Mouse (Mus musculus) megakaryocyte-erythroid progenitor cell, adult 5-6 weeks (primary cell): ENCODE measurements around the gene Nicn1. TPM values are rescaled to one million over a fixed set of nuclear protein-coding genes. Genes with fewer than 3 reads are reported as not detected.
"Not testable (repeated sequence)": the region's sequence is repeated elsewhere in the genome, so short reads cannot be mapped to it uniquely, and the experiment has no call there.

Experiments
- ATAC-seq: replicated peaks from 2 replicates; pipeline ENCODE4 v1.8.0; 2016; ENCODE audit warnings: mild to moderate bottlenecking, inconsistent platforms; ENCODE audit not compliant: severe bottlenecking, poor library complexity, low FRiP score, low TSS enrichment
- total RNA-seq, 2 experiments: library from RNA; stranded (forward) in 1 of 2; stranded (reverse) in 1 of 2; fragments of 200-1000, 215-1000 nt in 1 of 2; fragments of >200 nt in 1 of 2; fragmentation: Nextera tagmentation in 1 of 2; gene quantifications; 2 replicates each; pipeline ENCODE4 v1.2.3; 2014 to 2017

Gene Nicn1
- total RNA-seq, 2 experiments from 2014 or later: 3.1 TPM; not detected in 1

DNA sequence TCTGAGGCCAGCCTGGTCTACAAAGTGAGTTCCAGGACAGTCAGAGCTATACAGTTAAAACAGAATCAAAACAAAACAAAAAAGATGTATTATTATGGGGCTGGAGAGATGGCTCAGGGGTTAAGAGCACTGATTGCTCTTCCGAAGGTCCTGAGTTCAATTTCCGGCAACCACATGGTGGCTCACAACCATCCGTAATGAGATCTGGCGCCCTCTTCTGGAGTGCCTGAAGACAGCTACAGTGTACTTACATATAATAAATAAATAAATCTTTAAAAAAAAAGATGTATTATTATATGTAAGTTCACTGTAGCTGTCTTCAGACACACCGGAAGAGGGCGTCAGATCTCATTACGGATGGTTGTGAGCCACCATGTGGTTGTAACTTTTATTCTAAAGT is 31.8 kb downstream of the Nicn1 start:
- ATAC-seq: not testable (repeated sequence)

DNA sequence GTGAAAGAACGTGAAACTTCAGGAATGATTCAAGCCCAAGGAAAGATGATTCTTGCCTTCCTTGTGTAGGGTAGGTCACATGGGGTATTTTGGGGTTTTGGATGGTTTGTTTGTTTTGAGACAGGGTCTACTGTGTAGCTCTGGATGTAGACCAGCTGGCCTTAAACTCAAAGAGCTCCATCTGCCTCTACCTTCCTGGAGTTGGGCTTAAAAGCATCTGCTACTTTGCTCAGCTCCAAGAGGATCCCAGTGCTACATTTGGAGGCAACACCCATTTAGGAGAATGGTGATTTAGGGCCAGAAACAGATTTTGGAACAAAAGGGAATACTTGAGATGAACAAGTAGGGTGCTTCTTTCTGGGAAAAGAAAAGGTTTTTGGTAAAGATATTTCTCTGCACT is 34.6 kb downstream of the Nicn1 start:
- no peak for ATAC-seq

DNA sequence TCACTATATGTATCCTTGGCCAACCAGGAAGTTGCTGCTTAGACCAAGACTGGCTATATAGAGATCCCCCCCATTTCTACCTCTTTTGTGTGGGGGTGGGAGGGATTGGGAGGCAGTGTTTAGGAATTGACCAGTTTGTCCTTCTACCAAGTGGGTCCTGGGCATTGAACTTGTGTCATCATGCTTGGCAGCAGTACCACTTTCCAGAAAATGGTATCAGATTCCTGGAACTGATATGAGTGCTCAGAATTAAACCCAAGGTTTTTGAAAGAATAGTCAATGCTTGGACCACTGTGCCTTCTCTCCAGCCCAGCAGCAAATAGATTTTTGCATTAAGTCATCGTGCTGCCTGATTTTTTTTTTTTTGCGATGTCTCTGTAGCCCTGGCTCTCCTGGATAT is 35.6 kb downstream of the Nicn1 start:
- no peak for ATAC-seq

DNA sequence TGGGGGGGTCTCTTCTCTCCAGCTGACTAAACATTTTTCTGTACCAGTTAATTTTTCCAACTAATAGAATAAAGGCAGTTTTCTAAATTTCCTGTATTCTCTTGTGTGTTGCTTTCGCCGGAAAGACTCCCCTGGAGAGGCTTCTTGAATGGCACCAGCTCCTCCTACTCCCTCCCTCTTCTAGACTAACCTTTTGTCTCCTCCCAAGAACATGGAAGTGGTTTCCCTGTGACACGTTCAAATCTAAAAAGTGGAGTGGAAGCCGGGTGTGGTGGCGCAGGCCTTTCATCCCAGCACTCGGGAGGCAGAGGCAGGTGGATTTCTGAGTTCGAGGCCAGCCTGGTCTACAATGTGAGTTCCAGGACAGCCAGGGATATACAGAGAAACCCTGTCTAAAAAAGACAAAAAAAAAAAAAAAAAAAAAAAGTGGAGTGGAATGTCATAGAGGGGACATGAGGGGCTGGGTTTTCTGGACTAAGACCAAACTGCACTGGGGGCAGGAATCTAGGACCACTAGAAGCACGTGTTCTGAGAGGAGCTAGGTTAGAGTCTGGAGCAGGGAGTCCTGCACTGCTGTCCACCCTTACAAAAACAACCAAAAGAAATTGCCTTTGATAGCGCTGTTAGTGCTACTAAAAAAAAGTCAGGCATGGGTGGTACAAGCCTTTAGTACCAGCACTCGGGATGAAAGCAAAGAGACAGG is 47.8 kb downstream of the Nicn1 start:
- ATAC-seq: no peak

DNA sequence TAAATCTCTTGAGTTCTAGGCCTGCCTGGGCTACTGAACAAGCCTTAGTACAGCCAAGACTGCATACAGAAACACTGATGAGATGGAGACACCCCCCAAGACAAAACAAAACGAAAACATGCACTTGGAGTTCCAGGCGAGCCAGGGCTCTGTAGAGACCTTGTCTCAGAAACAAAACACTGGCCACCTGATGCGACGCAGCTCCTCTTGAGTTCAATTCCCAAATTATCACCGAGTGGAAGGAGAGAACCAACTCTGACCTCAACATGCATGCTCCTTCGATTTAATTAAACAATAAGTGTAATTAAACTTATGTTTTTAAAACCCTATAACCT is 48.3 kb downstream of the Nicn1 start:
- no peak for ATAC-seq

DNA sequence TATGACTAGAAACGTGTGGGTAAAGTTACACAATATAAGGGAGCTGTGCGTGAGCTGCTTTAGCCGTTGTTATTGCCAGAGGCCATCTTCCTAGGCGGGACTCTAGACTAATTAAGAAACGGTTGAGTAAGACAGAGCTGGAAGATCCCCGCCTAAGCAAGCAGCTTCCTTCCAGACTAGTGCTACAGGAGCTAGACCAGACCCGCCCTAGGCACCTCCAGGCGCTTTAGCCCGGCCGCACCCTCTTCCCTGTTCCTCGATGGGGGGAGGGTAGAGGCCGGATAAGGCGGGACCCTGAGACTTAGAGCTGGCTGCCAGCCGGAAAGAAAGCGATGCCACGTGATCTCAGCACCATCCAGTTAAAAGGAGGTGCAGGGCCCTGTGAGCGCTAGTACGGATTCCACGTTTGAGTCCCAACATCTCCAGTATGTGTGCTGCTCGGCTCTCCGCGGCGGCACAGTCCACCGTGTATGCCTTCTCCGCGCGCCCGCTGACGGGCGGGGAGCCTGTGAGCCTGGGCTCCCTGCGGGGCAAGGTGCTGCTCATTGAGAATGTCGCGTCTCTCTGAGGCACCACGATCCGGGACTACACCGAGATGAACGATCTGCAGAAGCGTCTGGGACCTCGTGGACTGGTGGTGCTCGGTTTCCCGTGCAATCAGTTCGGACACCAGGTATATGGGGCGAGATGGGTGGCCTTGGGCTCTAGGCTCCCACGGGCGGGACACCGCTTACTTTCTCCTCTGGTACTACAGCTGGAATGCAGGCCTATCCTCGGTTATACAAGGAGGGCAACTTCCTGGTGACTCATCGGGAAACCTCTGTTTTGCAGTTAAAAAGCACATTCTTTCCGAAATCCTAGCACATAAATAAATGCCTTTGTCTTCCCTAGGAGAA is 48.9 kb downstream of the Nicn1 start, which contains the start of gene Gpx1:
Gene Gpx1, plus strand, starts transcription at position 18 of the 896 bp plus-strand sequence.
- peak; percentile 80 for ATAC-seq

DNA sequence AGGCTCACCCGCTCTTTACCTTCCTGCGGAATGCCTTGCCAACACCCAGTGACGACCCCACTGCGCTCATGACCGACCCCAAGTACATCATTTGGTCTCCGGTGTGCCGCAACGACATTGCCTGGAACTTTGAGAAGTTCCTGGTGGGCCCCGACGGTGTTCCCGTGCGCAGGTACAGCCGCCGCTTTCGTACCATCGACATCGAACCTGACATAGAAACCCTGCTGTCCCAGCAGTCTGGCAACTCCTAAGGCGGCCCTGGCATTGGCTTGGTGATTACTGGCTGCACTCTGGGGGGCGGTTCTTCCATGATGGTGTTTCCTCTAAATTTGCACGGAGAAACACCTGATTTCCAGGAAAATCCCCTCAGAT is 49.6 kb downstream of the Nicn1 start:
- no peak for ATAC-seq

DNA sequence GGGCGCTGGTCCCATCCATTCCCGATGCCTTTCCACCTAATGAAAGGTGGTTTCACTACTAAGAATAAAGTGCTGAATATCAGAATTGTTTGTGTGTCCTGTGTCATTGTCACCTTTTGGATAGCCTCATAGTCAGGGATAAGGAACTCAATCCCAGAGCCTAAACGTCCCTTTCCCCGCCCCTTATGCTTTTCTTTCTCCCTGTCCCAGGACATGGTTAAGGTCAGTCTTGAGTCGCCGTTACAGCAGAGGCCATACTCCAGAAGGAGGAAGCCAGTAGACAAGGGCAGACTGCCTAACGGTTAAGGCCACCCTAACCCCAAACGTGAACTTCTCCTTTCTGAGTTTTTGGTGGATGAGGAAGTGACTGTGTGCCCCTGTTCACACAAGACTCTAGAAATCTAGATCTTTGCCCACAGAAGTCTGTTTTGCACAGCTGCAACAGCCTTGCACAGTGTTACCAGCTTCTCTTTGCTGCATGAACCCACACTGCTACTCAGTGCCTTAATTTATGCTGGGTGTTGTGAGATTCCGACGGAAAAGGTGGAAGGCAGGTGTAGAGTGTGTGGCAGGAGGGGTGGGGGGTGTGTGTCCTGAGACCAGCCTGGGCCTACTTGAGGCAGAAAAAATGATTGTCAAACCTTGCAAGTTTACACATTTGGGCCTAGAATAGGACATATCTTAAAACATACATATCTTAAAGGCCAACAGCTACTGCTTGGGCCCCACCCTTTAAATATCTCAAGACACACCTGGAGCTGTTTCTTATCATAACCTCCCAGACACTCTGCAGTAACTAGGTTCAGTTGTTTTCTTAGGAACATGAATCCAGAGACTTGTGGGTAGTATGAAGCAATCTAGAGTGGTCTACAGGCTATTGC is 50.3 kb downstream of the Nicn1 start:
- peak; percentile 62 for ATAC-seq

DNA sequence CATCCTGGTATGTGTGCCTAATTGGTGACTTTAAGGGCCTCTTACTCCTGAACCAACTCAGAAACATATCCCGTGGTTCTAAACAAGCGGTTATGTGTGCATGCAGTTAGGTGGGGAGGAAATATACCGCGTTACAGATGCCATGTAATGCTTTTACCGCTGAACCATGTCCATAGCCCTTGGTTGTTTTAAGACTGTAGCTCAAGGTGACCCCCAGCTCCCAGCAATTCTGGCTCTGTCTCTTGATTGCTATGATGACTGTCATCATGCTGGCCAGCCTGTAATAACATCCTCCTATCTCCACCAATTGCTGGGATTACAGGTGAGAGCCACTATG is 50.9 kb downstream of the Nicn1 start:
- no peak for ATAC-seq

DNA sequence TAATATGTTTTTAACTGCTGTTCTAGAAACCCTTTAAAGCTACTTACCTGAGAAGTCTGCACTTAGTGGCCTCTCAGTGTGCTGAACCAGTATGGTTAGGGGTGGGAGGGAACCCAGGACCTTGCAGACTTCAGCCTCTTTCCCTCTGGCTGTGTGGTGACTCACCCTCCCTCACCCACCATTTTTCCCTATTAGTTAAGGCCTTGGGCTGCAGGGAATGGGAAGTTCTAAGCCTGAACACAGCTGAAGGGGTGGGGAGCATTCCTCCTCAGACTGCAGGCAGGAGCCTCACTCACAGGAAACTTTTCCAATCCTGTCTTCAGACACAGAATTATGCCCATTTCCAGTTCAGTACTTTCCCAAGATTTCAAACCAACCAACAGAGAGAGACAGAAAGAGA is 51.6 kb downstream of the Nicn1 start:
- ATAC-seq: no peak

DNA sequence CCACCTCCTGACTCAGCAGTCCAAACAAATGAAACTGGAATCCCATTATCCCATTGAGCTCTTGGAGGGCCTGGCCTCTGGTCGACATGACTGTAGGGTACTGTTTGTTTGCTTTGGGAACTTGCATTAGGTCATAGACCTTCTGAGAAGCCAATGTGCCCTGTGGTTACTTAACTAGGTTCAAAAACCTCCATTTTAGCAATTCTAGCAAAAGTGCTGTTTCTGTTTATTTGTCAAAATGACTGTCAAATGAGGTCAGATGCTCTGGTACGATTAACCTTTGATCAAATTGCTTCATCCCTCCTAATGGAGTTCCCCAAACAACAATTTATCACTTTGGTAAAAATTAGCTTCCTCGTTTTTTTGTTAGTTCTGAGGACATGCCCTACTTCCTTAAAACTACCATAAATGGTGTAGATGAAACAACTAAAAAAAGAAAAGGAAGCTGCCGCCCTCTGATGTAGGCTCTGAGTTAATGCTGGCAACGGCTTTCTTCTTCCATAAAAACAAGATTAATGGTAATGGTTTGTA is 52.1 kb downstream of the Nicn1 start:
- no peak for ATAC-seq

DNA sequence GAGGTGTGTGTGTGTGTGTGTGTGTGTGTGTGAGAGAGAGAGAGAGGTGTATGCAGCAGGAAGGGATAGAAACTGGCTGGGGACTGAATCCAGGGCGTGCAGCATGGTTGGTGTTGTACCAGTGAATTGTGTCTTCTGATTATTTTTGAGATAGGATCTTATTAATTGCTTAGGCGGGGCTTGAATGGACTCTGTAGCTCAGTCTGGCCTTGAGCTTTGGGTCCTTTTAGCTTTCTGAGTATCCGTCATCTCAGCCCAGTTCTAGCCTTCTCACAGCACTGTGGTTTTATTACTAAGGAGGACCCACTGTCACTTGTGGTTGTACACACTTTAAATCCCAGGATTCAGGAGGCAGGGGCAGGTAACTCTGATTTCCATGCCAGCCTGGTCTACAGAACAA is 53.1 kb downstream of the Nicn1 start:
- ATAC-seq: no peak

DNA sequence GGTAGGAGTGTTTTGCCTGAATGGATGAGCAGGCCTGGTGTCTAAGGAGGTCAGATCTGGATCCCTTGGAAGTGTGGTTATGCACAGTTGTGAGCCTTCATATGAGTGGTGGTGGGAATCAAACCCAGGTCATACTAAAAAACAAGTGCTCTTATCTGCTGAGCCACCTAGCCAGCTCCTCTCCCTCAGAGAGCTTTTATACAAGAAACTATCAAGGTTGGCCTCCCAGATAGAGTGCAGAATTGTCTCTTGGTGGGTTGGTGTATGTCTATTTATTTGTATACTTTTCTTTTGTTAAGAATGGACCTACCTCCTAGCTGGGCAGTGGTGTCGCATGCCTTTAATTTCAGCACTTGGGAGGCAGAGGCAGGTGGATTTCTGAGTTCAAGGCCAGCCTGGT is 53.6 kb downstream of the Nicn1 start:
- ATAC-seq: peak; percentile 11; the same call in 1 of the 2 replicates

DNA sequence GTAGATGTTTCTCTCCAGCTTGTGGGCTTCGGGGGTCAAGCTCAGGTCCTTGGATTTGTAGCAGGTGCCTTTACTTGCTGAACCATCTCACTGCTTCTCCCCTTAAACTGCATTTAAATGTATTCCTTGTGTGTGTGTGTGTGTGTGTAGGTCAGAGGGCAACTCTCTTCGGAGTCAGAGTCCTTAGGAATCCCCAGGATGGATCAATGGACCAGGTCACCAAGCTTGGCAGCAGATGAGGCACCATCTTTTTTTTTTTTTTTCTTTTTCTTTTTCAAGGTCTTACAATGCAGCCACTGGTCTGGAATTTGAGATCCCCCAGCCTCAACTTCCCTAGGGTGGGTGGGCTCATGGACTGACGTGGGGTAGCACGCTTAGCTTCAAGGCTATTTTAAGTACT is 54.2 kb downstream of the Nicn1 start:
- no peak for ATAC-seq

Other genes with a start within 250 kb of the Nicn1 start
- 7.8 and 15.0 TPM in 2 replicates for gene Gmppb, start 241.2 kb upstream of the Nicn1 start, total RNA-seq (2014; fragmentation: Nextera tagmentation)
- gene Gmppb, start 241.2 kb upstream of the Nicn1 start, total RNA-seq (2017): 10.7 and 19.2 TPM in 2 replicates
- gene Amigo3, start 237.3 kb upstream of the Nicn1 start, total RNA-seq (2014; fragmentation: Nextera tagmentation): 0.92 TPM in 1 of 2 replicates, not detected in the other
- 1.1 and 3.1 TPM in 2 replicates for gene Amigo3, start 237.3 kb upstream of the Nicn1 start, total RNA-seq (2017)
- gene Mst1, start 210.0 kb upstream of the Nicn1 start, total RNA-seq (2014; fragmentation: Nextera tagmentation): not detected in 2 replicates
- gene Mst1, start 210.0 kb upstream of the Nicn1 start, total RNA-seq (2017): 0.30 TPM in 1 of 2 replicates, not detected in the other
- 140 and 141 TPM in 2 replicates for gene Rnf123, start 207.1 kb upstream of the Nicn1 start, total RNA-seq (2014; fragmentation: Nextera tagmentation)
- gene Rnf123, start 207.1 kb upstream of the Nicn1 start, total RNA-seq (2017): 41.2 and 65.5 TPM in 2 replicates
- gene Apeh, start 195.8 kb upstream of the Nicn1 start, total RNA-seq (2014; fragmentation: Nextera tagmentation): 162 and 202 TPM in 2 replicates
- 119 and 214 TPM in 2 replicates for gene Apeh, start 195.8 kb upstream of the Nicn1 start, total RNA-seq (2017)
- gene Bsn, start 100.0 kb upstream of the Nicn1 start, total RNA-seq (2014; fragmentation: Nextera tagmentation): 5.5 and 7.4 TPM in 2 replicates
- gene Bsn, start 100.0 kb upstream of the Nicn1 start, total RNA-seq (2017): 2.3 and 2.9 TPM in 2 replicates
- gene Dag1, start 26.5 kb upstream of the Nicn1 start, total RNA-seq (2014; fragmentation: Nextera tagmentation): 10.2 and 12.9 TPM in 2 replicates
- 4.6 and 5.1 TPM in 2 replicates for gene Dag1, start 26.5 kb upstream of the Nicn1 start, total RNA-seq (2017)
- gene Amt, start 6.4 kb downstream of the Nicn1 start, total RNA-seq (2014; fragmentation: Nextera tagmentation): 0.28 TPM in 1 of 2 replicates, not detected in the other
- 0.23 TPM in 1 of 2 replicates, not detected in the other for gene Amt, start 6.4 kb downstream of the Nicn1 start, total RNA-seq (2017)
- gene Rhoa, start 15.7 kb downstream of the Nicn1 start, total RNA-seq (2014; fragmentation: Nextera tagmentation): 148 and 275 TPM in 2 replicates
- gene Rhoa, start 15.7 kb downstream of the Nicn1 start, total RNA-seq (2017): 249 and 303 TPM in 2 replicates
- gene Tcta, start 15.7 kb downstream of the Nicn1 start, total RNA-seq (2014; fragmentation: Nextera tagmentation): 2.8 and 8.2 TPM in 2 replicates
- gene Tcta, start 15.7 kb downstream of the Nicn1 start, total RNA-seq (2017): 1.4 and 4.3 TPM in 2 replicates
- gene Gpx1, start 48.5 kb downstream of the Nicn1 start, total RNA-seq (2014; fragmentation: Nextera tagmentation): 1,807 and 1,840 TPM in 2 replicates
- gene Gpx1, start 48.5 kb downstream of the Nicn1 start, total RNA-seq (2017): 887 and 925 TPM in 2 replicates
- 131 and 136 TPM in 2 replicates for gene Usp4, start 57.4 kb downstream of the Nicn1 start, total RNA-seq (2014; fragmentation: Nextera tagmentation)
- 62.4 and 84.2 TPM in 2 replicates for gene Usp4, start 57.4 kb downstream of the Nicn1 start, total RNA-seq (2017)
- gene 1700102P08Rik, start 102.4 kb downstream of the Nicn1 start, total RNA-seq (2014; fragmentation: Nextera tagmentation): 0.52 and 1.7 TPM in 2 replicates
- gene 1700102P08Rik, start 102.4 kb downstream of the Nicn1 start, total RNA-seq (2017): 4.3 TPM in 1 of 2 replicates, not detected in the other
- not detected in 2 replicates for gene Ccdc36, start 138.1 kb downstream of the Nicn1 start, total RNA-seq (2014; fragmentation: Nextera tagmentation)
- gene Ccdc36, start 138.1 kb downstream of the Nicn1 start, total RNA-seq (2017): not detected in 2 replicates
- gene BC048562, start 146.1 kb downstream of the Nicn1 start, total RNA-seq (2014; fragmentation: Nextera tagmentation): not detected in 2 replicates
- not detected in 2 replicates for gene BC048562, start 146.1 kb downstream of the Nicn1 start, total RNA-seq (2017)
- gene Ccdc71, start 170.1 kb downstream of the Nicn1 start, total RNA-seq (2014; fragmentation: Nextera tagmentation): 19.6 and 42.3 TPM in 2 replicates
- 13.2 and 13.6 TPM in 2 replicates for gene Ccdc71, start 170.1 kb downstream of the Nicn1 start, total RNA-seq (2017)
- gene Klhdc8b, start 171.2 kb downstream of the Nicn1 start, total RNA-seq (2014; fragmentation: Nextera tagmentation): 8.0 and 29.6 TPM in 2 replicates
- gene Klhdc8b, start 171.2 kb downstream of the Nicn1 start, total RNA-seq (2017): 6.2 and 21.7 TPM in 2 replicates
- gene Lamb2, start 189.3 kb downstream of the Nicn1 start, total RNA-seq (2014; fragmentation: Nextera tagmentation): not detected in 2 replicates
- 0.66 TPM in 1 of 2 replicates, not detected in the other for gene Lamb2, start 189.3 kb downstream of the Nicn1 start, total RNA-seq (2017)
- 127 and 134 TPM in 2 replicates for gene Usp19, start 200.2 kb downstream of the Nicn1 start, total RNA-seq (2014; fragmentation: Nextera tagmentation)
- gene Usp19, start 200.2 kb downstream of the Nicn1 start, total RNA-seq (2017): 37.8 and 51.0 TPM in 2 replicates
- 356 and 390 TPM in 2 replicates for gene Qars, start 217.3 kb downstream of the Nicn1 start, total RNA-seq (2014; fragmentation: Nextera tagmentation)
- gene Qars, start 217.3 kb downstream of the Nicn1 start, total RNA-seq (2017): 235 and 321 TPM in 2 replicates
- 115 and 171 TPM in 2 replicates for gene Qrich1, start 226.4 kb downstream of the Nicn1 start, total RNA-seq (2014; fragmentation: Nextera tagmentation)
- gene Qrich1, start 226.4 kb downstream of the Nicn1 start, total RNA-seq (2017): 146 and 150 TPM in 2 replicates